Mouse (Mus musculus) midbrain, embryonic 11.5 days (tissue): Measurements from ENCODE around the gene Ywhaq. TPM values are rescaled to one million over a fixed set of nuclear protein-coding genes. Genes with fewer than 3 reads are reported as not detected.

Source experiments
- ATAC-seq: fragments of 200-750 bp; cut with Nextera tagmentation; 2 replicates; pipeline ENCODE4 v1.8.0; 2017; ENCODE audit warnings: moderate TSS enrichment, moderate library complexity; ENCODE audit not compliant: low FRiP score
- DNase-seq: peaks from one replicate; pipeline ENCODE4 v3.0.0; 2015; ENCODE audit warnings: low spot score; ENCODE audit errors: missing footprints
- H3K27ac ChIP-seq: fragments of 300-500 bp; sonication (generic); 2 replicates; pipeline ENCODE4 v1.5.1; 2014; ENCODE audit warnings: low read depth, low read length
- H3K27me3 ChIP-seq: fragments of 300-500 bp; sonication (generic); 2 replicates; pipeline ENCODE4 v1.6.1; 2014; ENCODE audit warnings: mild to moderate bottlenecking, low read length, moderate library complexity, mixed read lengths; ENCODE audit not compliant: control insufficient read depth, insufficient read depth
- H3K36me3 ChIP-seq: fragments of 300-500 bp; sonication (generic); 2 replicates; pipeline ENCODE4 v1.6.1; 2014; ENCODE audit warnings: mild to moderate bottlenecking, low read length, moderate library complexity, mixed read lengths; ENCODE audit not compliant: control insufficient read depth, insufficient read depth
- H3K4me1 ChIP-seq: fragments of 300-500 bp; sonication (generic); 2 replicates; pipeline ENCODE4 v1.6.1; 2014; ENCODE audit warnings: low read length; ENCODE audit not compliant: control insufficient read depth, insufficient read depth
- H3K4me2 ChIP-seq: fragments of 300-500 bp; sonication (generic); 2 replicates; pipeline ENCODE4 v1.6.1; 2014; ENCODE audit warnings: mild to moderate bottlenecking, moderate library complexity
- H3K4me3 ChIP-seq: fragments of 300-500 bp; sonication (generic); 2 replicates; pipeline ENCODE4 v1.5.1; 2014; ENCODE audit warnings: low read depth, low read length
- H3K9ac ChIP-seq: fragments of 300-500 bp; sonication (generic); 2 replicates; pipeline ENCODE4 v1.6.1; 2014; ENCODE audit warnings: low read length
- H3K9me3 ChIP-seq: fragments of 300-500 bp; sonication (generic); 2 replicates; pipeline ENCODE4 v1.6.1; 2016; ENCODE audit warnings: low read length; ENCODE audit not compliant: control insufficient read depth
- WGBS: fragments of 180-500 bp; shearing (Covaris S2); extraction: QIAGEN DNeasy Blood & Tissue Kit; methylation state at CpG from one replicate; pipeline ENCODE4 v1.1.7; 2014; 5-methylcytosine and 5-hydroxymethylcytosine counted together
- polyA plus RNA-seq: library from polyadenylated mRNA; unstranded; fragments of >200 nt; fragmentation: Nextera tagmentation; extraction: Ambion mirVana; gene quantifications from 2 replicates; pipeline ENCODE4 v1.2.1, GENCODE M21; 2014

Gene Ywhaq
- polyA plus RNA-seq, 1 experiment from 2014 or later, result 1,296 TPM

- Histone ChIP-seq H3K4me1 (peaks cover 5% of the 10 kb centered on the region; the same call in 1 of the 2 replicates), H3K27me3 (no peaks in the 10 kb centered on the region), H3K36me3 (no peaks in the 10 kb centered on the region), H3K9ac (no peak overlapping the region), H3K27ac (no peak overlapping the region), H3K4me3 (no peak overlapping the region), H3K4me2 (no peak overlapping the region), H3K9me3 (no peaks in the 10 kb centered on the region)
- ATAC-seq (no peak), DNase-seq (peak; percentile 78)
- WGBS, result 60% methylated on average over 3 of the region's 3 CpGs
These were observed 41.9 kb downstream of the Ywhaq start for GRCm38 (mm10) chr12:21375376-21376157.

- ATAC-seq (peak; percentile 81; the same call in 1 of the 2 replicates), DNase-seq (no peak)
- Histone ChIP-seq H3K27me3 (no peaks in the 10 kb centered on the region), H3K4me3 (peak overlapping the region; percentile 67), H3K27ac (peak overlapping the region; percentile 89), H3K9ac (peak overlapping the region; percentile 90), H3K36me3 (no peaks in the 10 kb centered on the region), H3K4me1 (peaks cover 5% of the 10 kb centered on the region; the same call in 1 of the 2 replicates), H3K9me3 (no peaks in the 10 kb centered on the region), H3K4me2 (peak overlapping the region; percentile 74)
- WGBS, result 6% methylated on average over 24 of the region's 24 CpGs
These were observed 43.5 kb downstream of the Ywhaq start for GRCm38 (mm10) chr12:21373820-21374475.

GRCm38 (mm10) chr12:21373100-21373819 is 44.2 kb downstream of the Ywhaq start, which contains the start of gene Adam17:
Gene Adam17 (minus strand): TSS chr12:21373632.
- H3K4me1 ChIP-seq, result peaks cover 5% of the 10 kb centered on the region; the same call in 1 of the 2 replicates

GRCm38 (mm10) chr12:21370035-21370611 is 47.3 kb downstream of the Ywhaq start:
- WGBS, result 85% methylated on average over 1 of the region's 1 CpGs
- ATAC-seq, result no peak
- Histone ChIP-seq H3K27me3 (no peaks in the 10 kb centered on the region), H3K4me3 (no peak overlapping the region), H3K27ac (no peak overlapping the region), H3K4me1 (peaks cover 5% of the 10 kb centered on the region; the same call in 1 of the 2 replicates), H3K36me3 (no peaks in the 10 kb centered on the region), H3K4me2 (no peak overlapping the region), H3K9ac (no peak overlapping the region), H3K9me3 (no peaks in the 10 kb centered on the region)
- peak; percentile 57 for DNase-seq

More at GRCm38 (mm10) chr12:21373100-21373819, 44.2 kb downstream of the Ywhaq start, which contains the start of gene Adam17:
- under 1% methylated on average over 55 of the region's 55 CpGs for WGBS
- peak within 1 kb of the TSS; percentile 74 for H3K4me2 ChIP-seq
- peak within 1 kb of the TSS; percentile 89 for H3K27ac ChIP-seq
- no peaks in the 10 kb centered on the region for H3K9me3 ChIP-seq
- peak within 1 kb of the TSS; percentile 90 for H3K9ac ChIP-seq
- no peaks in the 10 kb centered on the region for H3K27me3 ChIP-seq
- DNase-seq (peak; percentile 98), ATAC-seq (peak; percentile 99)
- no peaks in the 10 kb centered on the region for H3K36me3 ChIP-seq
- H3K4me3 ChIP-seq, result peak within 1 kb of the TSS; percentile 67

GRCm38 (mm10) chr12:21369087-21369410 is 48.4 kb downstream of the Ywhaq start:
- WGBS, result 95% methylated on average over 5 of the region's 5 CpGs
- Histone ChIP-seq H3K36me3 (no peaks in the 10 kb centered on the region), H3K27ac (no peak overlapping the region), H3K4me2 (no peak overlapping the region), H3K9ac (no peak overlapping the region), H3K4me1 (peaks cover 5% of the 10 kb centered on the region; the same call in 1 of the 2 replicates), H3K9me3 (no peaks in the 10 kb centered on the region), H3K4me3 (no peak overlapping the region), H3K27me3 (no peaks in the 10 kb centered on the region)
- DNase-seq (peak; percentile 2), ATAC-seq (no peak)

- Histone ChIP-seq H3K4me1 (peaks cover 5% of the 10 kb centered on the region; the same call in 1 of the 2 replicates), H3K9me3 (no peaks in the 10 kb centered on the region), H3K4me2 (no peak overlapping the region), H3K27ac (no peak overlapping the region), H3K36me3 (no peaks in the 10 kb centered on the region), H3K4me3 (no peak overlapping the region), H3K27me3 (no peaks in the 10 kb centered on the region), H3K9ac (no peak overlapping the region)
- WGBS, result 94% methylated on average over 9 of the region's 9 CpGs
- peak; percentile 51 for DNase-seq
- no peak for ATAC-seq
These were observed 48.9 kb downstream of the Ywhaq start for GRCm38 (mm10) chr12:21368376-21369086.

- Histone ChIP-seq H3K4me3 (no peak overlapping the region), H3K4me1 (no peaks in the 10 kb centered on the region), H3K4me2 (no peak overlapping the region), H3K36me3 (no peaks in the 10 kb centered on the region), H3K27me3 (no peaks in the 10 kb centered on the region), H3K27ac (no peak overlapping the region), H3K9me3 (no peaks in the 10 kb centered on the region), H3K9ac (no peak overlapping the region)
- ATAC-seq (no peak), DNase-seq (peak; percentile 60)
- 84% methylated on average over 10 of the region's 10 CpGs for WGBS
These were observed 52.6 kb downstream of the Ywhaq start for GRCm38 (mm10) chr12:21364624-21365435.

GRCm38 (mm10) chr12:21363195-21363594 is 54.2 kb downstream of the Ywhaq start:
- no peak overlapping the region for H3K27ac ChIP-seq
- peak; percentile 61 for DNase-seq
- no peaks in the 10 kb centered on the region for H3K36me3 ChIP-seq
- no peak for ATAC-seq
- WGBS, result 95% methylated on average over 3 of the region's 3 CpGs
- no peaks in the 10 kb centered on the region for H3K9me3 ChIP-seq
- H3K4me3 ChIP-seq, result no peak overlapping the region
- no peaks in the 10 kb centered on the region for H3K27me3 ChIP-seq
- no peaks in the 10 kb centered on the region for H3K4me1 ChIP-seq
- H3K9ac ChIP-seq, result no peak overlapping the region
- H3K4me2 ChIP-seq, result no peak overlapping the region
